Mouse (Mus musculus): ENCODE results near the gene Ofcc1. TPM values are rescaled to one million over a fixed set of nuclear protein-coding genes. Genes with fewer than 3 reads are reported as not detected.

The Ofcc1 gene
- polyA plus RNA-seq, 1 experiment from 2014 or later: not detected

GRCm38 (mm10) chr13:40022609-40023008, 338.6 kb downstream of the Ofcc1 start:
- ATAC-seq (ENCODE audit: insufficient read depth): no peak

GRCm38 (mm10) chr13:40000236-40000635, 361.0 kb downstream of the Ofcc1 start:
- ATAC-seq (ENCODE audit: insufficient read depth): no peak
- Histone ChIP-seq H3K27me3 (ENCODE audit: insufficient read depth, low read length) (no peaks in the 10 kb centered on the region), H3K9me3 (ENCODE audit: low read depth, low read length) (no peaks in the 10 kb centered on the region), H3K4me1 (ENCODE audit: insufficient read depth) (no peaks in the 10 kb centered on the region), H3K9ac (no peak overlapping the region), H3K36me3 (ENCODE audit: insufficient read depth) (no peaks in the 10 kb centered on the region), H3K27ac (ENCODE audit: low read depth) (no peak overlapping the region), H3K4me3 (ENCODE audit: low read depth, low read length) (no peak overlapping the region), H3K4me2 (no peak overlapping the region)
- no peak for DNase-seq
- TF ChIP-seq CTCF (IDR thresholded peaks at IDR 0.05; ENCODE audit: low read depth): no peak
- 74% methylated on average over 8 of the region's 8 CpGs for WGBS

More at GRCm38 (mm10) chr13:40022609-40023008, 338.6 kb downstream of the Ofcc1 start:
- no peaks in the 10 kb centered on the region for H3K27me3 ChIP-seq (ENCODE audit: insufficient read depth, low read length)
- H3K9me3 ChIP-seq (ENCODE audit: low read depth, low read length): no peaks in the 10 kb centered on the region
- DNase-seq: no peak
- TF ChIP-seq CTCF (IDR thresholded peaks at IDR 0.05; ENCODE audit: low read depth): no peak
- H3K4me2 ChIP-seq: no peak overlapping the region
- H3K4me3 ChIP-seq (ENCODE audit: low read depth, low read length): no peak overlapping the region
- no peak overlapping the region for H3K9ac ChIP-seq
- H3K36me3 ChIP-seq (ENCODE audit: insufficient read depth): no peaks in the 10 kb centered on the region
- H3K27ac ChIP-seq (ENCODE audit: low read depth): no peak overlapping the region
- no peaks in the 10 kb centered on the region for H3K4me1 ChIP-seq (ENCODE audit: insufficient read depth)
- 75% methylated on average over 1 of the region's 1 CpGs for WGBS

GRCm38 (mm10) chr13:39997901-39998300, 363.3 kb downstream of the Ofcc1 start:
- no peak overlapping the region for H3K9ac ChIP-seq
- no peak overlapping the region for H3K4me3 ChIP-seq (ENCODE audit: low read depth, low read length)

GRCm38 (mm10) chr13:39979294-39980061, 381.8 kb downstream of the Ofcc1 start:
- no peak for ATAC-seq (ENCODE audit: insufficient read depth)

More at GRCm38 (mm10) chr13:39997901-39998300, 363.3 kb downstream of the Ofcc1 start:
- no peaks in the 10 kb centered on the region for H3K27me3 ChIP-seq (ENCODE audit: insufficient read depth, low read length)
- H3K9me3 ChIP-seq (ENCODE audit: low read depth, low read length): no peaks in the 10 kb centered on the region
- H3K36me3 ChIP-seq (ENCODE audit: insufficient read depth): no peaks in the 10 kb centered on the region
- H3K4me1 ChIP-seq (ENCODE audit: insufficient read depth): no peaks in the 10 kb centered on the region
- H3K27ac ChIP-seq (ENCODE audit: low read depth): no peak overlapping the region
- no peak for TF ChIP-seq CTCF (IDR thresholded peaks at IDR 0.05; ENCODE audit: low read depth)
- DNase-seq (no peak), ATAC-seq (ENCODE audit: insufficient read depth) (no peak)
- 70% methylated on average over 4 of the region's 4 CpGs for WGBS
- no peak overlapping the region for H3K4me2 ChIP-seq

DNA sequence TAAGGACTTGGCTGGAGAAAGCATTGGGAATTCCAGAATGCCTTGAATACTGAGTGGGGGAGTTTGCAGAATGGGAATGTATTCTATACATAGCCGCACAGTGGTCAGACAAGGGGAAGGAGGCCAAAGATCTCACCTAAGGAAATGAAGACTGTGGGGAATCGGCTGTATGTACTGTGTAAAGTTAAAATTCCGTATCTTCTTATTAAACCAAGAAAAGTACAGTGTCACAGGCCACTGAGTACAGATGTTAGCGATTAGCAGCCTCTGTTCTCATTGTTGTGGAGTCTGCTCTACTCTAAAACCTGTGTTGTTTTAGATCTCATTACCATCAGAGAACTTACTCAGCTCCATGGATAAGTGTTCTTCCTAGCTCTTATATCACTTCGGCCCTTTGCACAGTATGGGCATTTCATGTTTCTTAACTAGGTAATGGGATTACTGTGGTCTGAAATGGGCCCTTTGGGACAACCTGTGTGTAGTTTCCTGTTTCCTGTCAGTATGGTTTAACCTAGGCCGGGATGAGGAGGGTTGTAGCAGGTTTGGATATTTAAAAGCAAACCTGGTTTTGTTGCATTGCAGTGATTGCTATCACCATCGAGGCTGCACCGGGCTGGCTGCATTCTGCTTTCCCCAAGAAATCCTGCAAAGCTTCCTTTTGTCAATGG, 392.8 kb downstream of the Ofcc1 start:
- WGBS: 83% methylated on average over 8 of the region's 8 CpGs
- H3K9ac ChIP-seq: no peak overlapping the region
- H3K9me3 ChIP-seq (ENCODE audit: low read depth, low read length): no peaks in the 10 kb centered on the region
- no peaks in the 10 kb centered on the region for H3K4me1 ChIP-seq (ENCODE audit: insufficient read depth)
- H3K27ac ChIP-seq (ENCODE audit: low read depth): no peak overlapping the region
- TF ChIP-seq CTCF (IDR thresholded peaks at IDR 0.05; ENCODE audit: low read depth): no peak
- no peak overlapping the region for H3K4me2 ChIP-seq
- no peak overlapping the region for H3K4me3 ChIP-seq (ENCODE audit: low read depth, low read length)
- ATAC-seq (ENCODE audit: insufficient read depth) (no peak), DNase-seq (no peak)
- H3K27me3 ChIP-seq (ENCODE audit: insufficient read depth, low read length): no peaks in the 10 kb centered on the region
- H3K36me3 ChIP-seq (ENCODE audit: insufficient read depth): no peaks in the 10 kb centered on the region

More at GRCm38 (mm10) chr13:39979294-39980061, 381.8 kb downstream of the Ofcc1 start:
- Histone ChIP-seq H3K36me3 (ENCODE audit: insufficient read depth) (no peaks in the 10 kb centered on the region), H3K4me3 (ENCODE audit: low read depth, low read length) (no peak overlapping the region), H3K27me3 (ENCODE audit: insufficient read depth, low read length) (no peaks in the 10 kb centered on the region), H3K4me2 (no peak overlapping the region), H3K27ac (ENCODE audit: low read depth) (no peak overlapping the region), H3K9ac (no peak overlapping the region), H3K9me3 (ENCODE audit: low read depth, low read length) (no peaks in the 10 kb centered on the region), H3K4me1 (ENCODE audit: insufficient read depth) (no peaks in the 10 kb centered on the region)
- no peak for TF ChIP-seq CTCF (IDR thresholded peaks at IDR 0.05; ENCODE audit: low read depth)
- 77% methylated on average over 18 of the region's 18 CpGs for whole genome bisulfite sequencing
- no peak for DNase-seq

- Histone ChIP-seq H3K4me1 (ENCODE audit: insufficient read depth) (no peaks in the 10 kb centered on the region), H3K9me3 (ENCODE audit: low read depth, low read length) (no peaks in the 10 kb centered on the region), H3K4me2 (no peak overlapping the region), H3K27me3 (ENCODE audit: insufficient read depth, low read length) (no peaks in the 10 kb centered on the region), H3K27ac (ENCODE audit: low read depth) (no peak overlapping the region), H3K36me3 (ENCODE audit: insufficient read depth) (no peaks in the 10 kb centered on the region), H3K4me3 (ENCODE audit: low read depth, low read length) (no peak overlapping the region), H3K9ac (no peak overlapping the region)
- ATAC-seq (ENCODE audit: insufficient read depth) (no peak), DNase-seq (peak; percentile 31)
- 65% methylated on average over 3 of the region's 3 CpGs for WGBS
- peak; percentile 49 for TF ChIP-seq CTCF (IDR thresholded peaks at IDR 0.05; ENCODE audit: low read depth)
Observed at GRCm38 (mm10) chr13:39957226-39957625, 404.0 kb downstream of the Ofcc1 start.

- Histone ChIP-seq H3K27me3 (ENCODE audit: insufficient read depth, low read length) (no peaks in the 10 kb centered on the region), H3K9ac (no peak overlapping the region), H3K9me3 (ENCODE audit: low read depth, low read length) (no peaks in the 10 kb centered on the region), H3K4me2 (no peak overlapping the region), H3K27ac (ENCODE audit: low read depth) (no peak overlapping the region), H3K4me3 (ENCODE audit: low read depth, low read length) (no peak overlapping the region), H3K4me1 (ENCODE audit: insufficient read depth) (no peaks in the 10 kb centered on the region), H3K36me3 (ENCODE audit: insufficient read depth) (no peaks in the 10 kb centered on the region)
- WGBS: 79% methylated on average over 5 of the region's 5 CpGs
- no peak for TF ChIP-seq CTCF (IDR thresholded peaks at IDR 0.05; ENCODE audit: low read depth)
- ATAC-seq (ENCODE audit: insufficient read depth) (no peak), DNase-seq (no peak)
Observed at GRCm38 (mm10) chr13:39956017-39956416, 405.2 kb downstream of the Ofcc1 start.
